Mouse (Mus musculus) cerebellum, adult (tissue): Measurements from ENCODE around the gene Lxn.

Experiments
- ATAC-seq: cut with Nextera tagmentation; 2 replicates; pipeline ENCODE4 v1.9.2; 2017; ENCODE audit warnings: mild to moderate bottlenecking, moderate library complexity, mixed read lengths; ENCODE audit not compliant: insufficient number of reproducible peaks, low FRiP score, low TSS enrichment

Lxn gene

DNA sequence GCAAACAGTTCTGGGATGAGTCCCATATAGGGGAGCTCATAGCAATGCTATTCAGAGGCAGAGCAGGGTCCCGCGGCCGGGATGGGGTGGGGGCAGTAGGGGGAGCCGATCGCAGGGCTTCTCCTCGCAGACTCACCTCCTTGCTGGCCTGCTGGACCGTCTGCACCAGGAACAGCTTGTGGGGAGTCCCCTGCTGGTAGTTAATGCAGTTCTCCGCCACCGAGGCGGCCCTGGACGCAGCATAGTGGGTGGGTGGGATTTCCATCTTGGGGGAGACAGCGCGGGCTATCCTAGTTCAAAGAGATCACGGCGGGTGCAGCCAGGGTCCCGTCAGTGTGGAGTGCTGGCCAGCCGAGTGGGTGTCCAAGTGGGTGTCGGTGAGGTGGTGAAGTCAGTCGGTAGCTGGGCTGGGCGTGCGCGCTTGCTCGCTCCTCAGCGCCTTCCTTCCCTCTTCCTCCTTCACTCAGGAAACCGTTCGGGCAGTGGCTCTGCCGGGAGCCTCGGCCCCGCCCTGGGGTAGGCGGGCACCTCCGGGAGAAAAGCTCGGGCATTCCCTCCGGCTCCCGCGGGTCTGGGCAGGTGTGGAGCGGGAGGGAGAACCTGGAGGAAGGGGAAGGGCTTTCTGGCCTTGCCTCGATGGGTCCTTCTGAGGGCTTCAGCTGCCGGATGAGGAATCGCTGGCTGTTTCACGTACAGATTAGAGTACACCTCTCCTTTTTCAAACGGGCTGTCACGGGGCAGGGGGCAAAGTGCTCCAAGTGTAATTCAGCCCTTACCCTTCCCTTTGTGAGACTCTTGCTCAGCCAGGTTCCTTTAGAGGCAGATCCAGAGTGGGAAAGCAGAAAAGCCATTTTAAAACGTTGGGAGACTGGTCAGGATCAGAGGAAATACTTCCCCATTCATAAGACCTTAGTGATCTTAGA lies at the start of gene Lxn:
TSS of gene Lxn (minus strand) at position 477 of the 923 bp plus-strand sequence.
- ATAC-seq: peak; percentile 92

DNA sequence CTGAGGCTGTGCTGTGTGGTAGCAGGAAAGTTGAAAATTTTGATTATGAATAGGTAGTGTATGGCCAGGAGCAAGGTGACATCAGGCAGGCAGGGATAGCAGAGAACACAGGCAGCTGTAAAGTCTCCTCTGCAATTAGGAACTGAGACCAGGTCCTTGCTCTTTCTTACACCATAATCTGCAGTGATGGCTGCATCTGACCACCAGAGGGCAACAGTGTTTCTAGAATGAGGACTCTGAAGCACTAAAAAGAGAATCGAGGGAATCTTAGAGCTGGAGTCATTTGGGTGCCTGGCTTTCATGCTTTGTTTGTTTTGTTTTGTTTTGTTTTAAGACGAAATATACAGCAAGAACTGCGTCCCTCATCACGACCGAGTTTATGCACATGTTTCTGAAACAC lies 49.1 kb upstream of the Lxn start:
- ATAC-seq: peak; percentile 68

DNA sequence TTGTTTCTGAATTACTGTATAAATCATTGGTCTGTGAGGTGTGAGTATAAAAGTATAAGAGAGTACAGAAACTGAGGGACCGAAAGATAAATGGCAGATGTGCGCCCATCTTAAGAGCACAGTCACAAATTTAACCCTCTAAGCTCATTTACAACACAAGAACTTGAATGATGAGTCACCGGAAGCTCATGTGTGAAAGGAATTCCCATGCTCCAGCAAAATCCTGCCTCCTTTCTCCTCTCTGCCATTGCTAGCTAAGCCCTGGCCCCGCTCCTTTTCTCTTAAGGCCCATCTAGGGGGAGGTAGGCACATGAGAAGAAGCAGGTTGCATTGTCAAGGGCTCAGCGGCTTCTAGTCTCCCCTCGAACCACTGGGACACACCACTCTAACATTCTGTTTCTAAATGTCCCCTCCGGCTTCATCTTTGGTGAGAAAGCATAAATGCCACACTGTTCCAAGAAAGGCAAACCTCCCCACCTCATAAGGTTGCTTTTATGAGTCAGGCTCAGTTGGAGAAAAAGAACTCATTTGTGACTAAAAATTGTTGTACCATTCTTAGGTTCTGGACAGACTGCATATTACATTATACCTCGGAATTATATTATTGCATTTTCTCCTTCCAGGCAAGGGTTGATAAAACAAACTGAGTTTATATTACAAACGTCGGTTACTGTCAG lies 44.6 kb upstream of the Lxn start:
- no peak for ATAC-seq

DNA sequence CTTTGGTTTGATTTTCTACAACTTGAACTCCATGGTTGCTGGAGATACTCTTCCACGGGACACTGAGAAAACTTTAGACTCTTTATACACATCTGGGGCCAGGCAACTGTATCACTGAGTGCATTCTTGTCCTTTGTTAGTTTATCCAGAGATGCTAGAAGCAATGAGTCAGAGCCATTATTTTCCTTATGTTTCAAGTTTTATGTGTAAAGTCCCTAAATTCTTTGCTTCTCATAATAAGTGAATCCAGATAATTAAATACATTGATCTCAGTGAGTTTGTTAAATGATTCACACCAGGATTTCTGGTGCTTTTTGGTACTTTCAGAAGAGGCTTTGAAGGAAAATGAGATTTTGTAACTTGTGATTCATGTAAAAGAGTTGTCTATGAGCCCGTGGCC lies 41.6 kb upstream of the Lxn start:
- no peak for ATAC-seq

DNA sequence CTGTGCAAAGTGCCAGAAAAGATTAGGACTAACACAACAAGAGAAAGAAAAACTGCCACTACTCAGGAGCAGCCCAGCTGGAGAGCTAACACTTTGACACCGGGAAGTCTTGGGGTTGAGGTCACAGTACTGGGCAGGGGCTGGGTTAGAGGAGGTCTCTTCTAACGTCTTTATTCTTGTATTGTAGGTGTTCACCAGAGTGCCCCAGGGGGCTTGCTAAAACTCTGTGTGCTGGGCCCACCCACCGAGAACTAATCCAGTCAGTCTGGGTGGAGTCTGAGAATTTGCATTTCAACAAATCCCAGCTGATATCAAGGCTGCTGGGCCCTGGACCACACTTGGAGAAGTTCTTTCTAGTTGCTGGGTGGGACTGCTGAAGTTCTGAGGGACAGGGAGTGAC lies 40.2 kb upstream of the Lxn start:
- ATAC-seq: no peak

DNA sequence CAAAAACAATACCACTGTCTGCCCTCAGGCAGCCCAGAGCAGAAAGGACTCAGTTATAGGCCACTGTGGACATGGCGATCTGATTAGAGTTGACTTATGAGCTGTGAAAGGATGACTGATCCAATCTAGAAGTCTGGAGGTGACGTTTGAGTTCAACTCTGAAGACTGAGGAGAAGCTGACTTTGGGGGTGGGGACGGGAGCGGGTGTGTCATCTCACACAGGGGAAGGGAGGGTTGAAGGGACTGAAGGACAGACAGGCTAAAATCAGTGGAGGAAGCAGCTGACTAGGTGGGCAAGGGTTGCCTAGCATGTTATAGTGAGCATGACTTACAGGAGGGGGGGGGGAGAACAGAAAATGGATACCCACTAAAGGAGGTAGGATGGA lies 35.7 kb upstream of the Lxn start:
- ATAC-seq: no peak

DNA sequence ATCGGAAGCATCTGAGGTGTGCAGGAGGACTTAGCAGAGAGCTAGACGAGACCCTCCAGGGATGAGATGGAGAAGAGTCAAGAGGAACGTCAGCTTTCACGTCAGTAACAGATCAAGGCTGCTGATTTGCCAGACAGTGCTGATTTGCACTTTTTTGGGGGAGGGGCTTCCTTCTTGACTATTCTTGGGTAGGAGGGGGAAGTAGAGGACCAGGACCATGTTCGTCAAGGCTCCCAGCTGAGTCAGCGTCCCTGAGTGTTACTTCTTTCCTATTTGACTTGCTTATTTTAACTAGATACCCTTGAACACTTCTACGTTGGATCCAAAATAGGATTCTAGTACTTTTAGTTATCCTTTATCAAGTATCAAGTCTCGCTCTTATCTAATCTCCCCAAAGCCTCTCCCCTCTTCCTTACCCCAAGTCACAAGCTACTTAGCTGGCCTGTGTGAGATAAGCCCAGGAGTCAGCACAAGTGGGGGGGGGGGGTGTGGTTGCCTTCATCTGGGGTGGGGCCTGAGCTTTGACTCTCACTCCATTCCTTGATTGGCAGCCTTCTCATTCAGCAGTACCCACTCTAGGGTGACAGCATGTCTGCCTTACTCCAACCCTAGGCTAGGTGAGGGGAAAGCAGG lies 35.2 kb upstream of the Lxn start:
- no peak for ATAC-seq

DNA sequence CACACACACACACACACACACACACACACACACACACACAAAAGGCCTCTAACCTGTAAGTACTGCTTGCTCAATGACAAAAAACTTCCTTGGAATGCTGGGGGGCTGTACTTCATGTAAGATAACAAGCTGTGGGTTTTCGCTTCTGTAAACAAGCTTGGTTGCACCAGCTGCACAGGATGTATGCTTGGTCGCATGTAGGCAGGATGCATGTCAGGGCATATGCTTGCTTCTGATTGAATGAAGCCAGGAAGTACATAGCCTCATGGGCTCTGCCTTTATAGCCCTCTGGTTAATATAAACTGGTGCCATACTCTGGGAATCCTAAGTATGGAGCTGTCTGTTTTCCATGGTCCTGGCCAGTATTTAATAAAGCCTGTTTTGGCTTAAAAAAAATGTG lies 34.3 kb upstream of the Lxn start:
- no peak for ATAC-seq

DNA sequence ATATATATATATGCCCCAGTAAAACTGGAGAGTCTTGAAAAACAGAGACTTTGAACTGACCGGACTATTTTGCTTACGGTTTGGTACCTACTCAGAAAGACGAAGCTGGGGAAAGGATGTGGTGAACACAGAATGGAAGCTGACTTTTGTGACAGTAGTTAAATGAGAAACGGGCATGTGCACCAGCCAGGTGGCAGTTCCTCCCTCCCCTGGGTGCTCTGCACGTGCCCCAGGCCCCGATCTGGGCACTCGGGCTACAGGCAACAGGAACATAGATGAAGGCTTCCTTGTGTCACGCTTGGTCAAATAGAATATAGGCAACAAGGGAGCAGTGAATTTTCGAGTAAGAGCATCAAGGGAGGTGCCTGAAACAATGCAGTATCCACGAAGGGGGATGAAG lies 32.6 kb upstream of the Lxn start:
- no peak for ATAC-seq

DNA sequence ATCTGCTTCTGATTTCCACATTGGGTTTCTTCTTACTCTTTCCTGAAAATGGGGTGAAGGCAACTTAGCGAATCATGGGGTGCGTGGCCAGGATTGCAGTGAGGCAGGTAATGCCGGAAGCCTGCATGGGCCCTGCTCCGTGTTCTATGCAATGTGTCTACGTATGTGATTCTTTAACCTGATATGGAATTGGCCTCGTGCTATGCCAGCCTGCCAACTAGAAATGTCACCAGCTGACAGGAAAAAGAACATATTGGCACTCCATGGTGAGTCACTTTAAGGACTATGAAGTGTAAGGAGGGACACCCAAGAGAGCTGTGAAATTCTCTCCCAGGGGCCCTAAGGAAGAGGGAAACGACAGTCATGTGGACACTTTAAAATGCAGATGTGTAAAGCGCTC lies 29.4 kb upstream of the Lxn start:
- ATAC-seq: no peak

DNA sequence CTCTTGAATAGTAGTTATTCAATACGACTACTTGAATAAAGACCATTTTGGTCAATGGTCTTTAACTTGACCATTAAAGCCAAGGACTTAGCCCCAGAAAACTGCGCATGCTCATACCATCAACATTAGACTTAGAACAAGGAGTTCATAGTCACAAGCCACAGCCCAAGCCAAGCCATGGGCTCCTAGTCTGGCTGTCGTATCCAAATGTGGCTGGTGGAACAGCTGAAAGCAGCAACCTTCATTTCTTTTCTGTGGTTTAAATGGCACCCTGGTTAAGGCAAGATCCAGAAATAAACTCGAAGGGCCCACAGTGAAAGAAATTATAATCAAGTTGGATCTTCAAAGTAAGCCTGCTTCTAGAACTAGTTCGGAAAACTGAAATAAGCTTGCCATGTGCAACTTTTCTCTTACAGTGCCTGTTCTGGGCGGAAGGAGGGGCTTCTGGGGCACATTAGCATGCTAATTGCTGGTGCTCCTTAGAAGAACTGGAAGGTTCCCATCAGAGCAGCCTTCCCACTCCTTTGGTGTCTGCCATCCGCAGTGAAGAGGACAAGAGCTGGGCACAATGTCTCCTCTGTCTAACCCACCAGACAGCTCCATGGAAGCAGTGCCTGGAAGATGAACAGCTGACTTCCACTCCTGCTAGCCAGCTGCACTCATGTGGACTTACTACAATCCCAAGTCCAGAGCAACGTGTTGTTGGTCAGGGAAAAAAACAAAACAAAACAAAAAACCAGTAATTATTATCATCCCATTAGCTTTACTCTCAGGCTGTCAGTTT lies 28.6 kb upstream of the Lxn start:
- 0 out of 2 replicates have a peak, but pooled peaks have one; percentile 57 for ATAC-seq

DNA sequence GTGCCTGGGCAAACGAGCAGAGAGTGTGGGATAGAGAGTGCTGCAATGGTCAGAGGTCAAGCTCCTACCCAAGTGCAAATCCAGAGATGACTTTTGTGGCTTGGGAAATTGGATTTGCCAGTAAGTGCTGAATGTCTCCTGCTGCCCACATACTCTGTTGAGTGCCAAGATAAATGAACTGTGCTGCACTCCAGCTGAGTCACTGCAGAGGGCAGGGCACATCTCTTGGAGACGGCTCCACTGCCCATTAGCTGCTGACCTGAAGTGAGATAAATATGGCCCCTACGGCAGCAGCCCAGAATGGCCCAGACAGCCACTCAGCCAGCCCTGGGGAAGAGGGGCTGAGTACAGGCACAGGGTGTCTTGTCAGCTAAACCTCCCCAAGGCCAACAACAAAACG lies 26.4 kb upstream of the Lxn start:
- ATAC-seq: no peak

DNA sequence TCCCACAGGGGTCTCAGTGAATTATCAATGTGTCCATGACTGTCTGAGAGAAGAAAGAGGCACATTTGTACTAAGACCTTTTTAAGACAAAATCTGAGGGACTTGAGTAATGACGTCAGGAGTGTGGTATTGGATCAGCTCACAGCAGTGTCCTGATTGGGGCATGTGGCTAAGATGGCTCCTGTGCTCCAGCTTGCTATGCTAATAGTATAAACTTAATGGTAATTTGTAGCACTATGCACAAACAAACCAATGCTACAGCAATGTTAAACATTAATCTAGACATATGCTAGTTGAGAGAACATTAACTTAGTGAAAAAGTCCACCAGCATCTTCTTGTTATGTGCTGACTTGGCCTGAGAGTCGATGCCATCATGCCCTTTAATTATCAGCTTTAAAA lies 21.5 kb upstream of the Lxn start:
- ATAC-seq: no peak

DNA sequence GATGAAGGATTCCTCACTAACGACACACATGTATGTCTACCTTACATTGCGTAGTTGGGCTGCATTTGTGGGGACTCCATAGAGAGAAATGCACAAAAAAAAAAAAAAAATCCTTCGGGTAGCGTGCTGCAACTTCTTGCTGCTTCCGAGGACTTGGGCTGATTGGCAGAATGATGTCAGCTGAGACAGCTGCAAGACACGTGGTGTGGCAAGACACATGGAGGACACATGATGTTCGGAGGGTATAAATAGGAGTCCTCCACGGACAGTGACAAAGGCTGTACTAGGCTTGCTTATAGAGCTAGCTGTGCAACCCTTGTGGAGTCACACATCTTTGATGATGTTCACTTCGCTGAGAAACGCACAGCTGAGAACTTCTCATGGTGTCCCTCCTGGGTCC lies 18.7 kb upstream of the Lxn start:
- no peak for ATAC-seq

DNA sequence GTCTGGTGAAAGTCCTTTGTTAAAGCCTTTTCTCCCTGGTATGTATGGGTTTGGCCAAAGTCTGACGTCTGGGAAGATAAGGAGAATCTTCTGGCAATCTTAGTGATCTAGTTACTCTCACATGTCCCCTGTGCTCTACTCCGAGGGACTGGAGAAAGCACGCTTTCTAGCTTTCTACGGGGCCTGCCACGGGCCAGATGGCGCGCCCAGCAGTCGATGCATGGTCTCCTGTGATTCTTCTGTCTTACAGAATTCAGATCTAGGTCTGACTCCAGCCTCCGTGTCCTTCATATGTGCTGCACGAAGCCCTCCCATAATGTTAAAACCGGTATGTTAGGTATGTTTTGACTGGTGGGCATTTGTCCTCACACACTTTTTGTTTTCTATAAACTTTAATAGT lies 16.1 kb upstream of the Lxn start:
- ATAC-seq: no peak

DNA sequence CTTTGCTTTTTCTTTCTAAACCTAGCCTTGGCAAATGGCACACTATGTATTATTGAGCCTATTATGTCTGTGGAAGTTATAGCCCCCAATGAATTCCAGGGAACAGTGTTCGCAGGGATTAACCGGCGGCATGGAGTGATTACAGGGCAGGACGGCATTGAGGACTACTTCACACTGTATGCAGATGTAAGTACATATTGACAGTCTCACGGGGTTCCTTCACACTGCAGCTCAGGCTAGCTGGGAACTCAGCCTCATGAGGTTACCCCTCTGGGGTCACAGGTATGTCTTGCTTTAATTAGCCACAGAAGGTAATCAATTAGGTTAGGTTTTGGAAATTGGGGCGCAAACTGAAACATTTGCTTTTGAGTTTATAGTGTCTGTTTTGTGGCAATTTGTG lies 9.7 kb upstream of the Lxn start:
- no peak for ATAC-seq

DNA sequence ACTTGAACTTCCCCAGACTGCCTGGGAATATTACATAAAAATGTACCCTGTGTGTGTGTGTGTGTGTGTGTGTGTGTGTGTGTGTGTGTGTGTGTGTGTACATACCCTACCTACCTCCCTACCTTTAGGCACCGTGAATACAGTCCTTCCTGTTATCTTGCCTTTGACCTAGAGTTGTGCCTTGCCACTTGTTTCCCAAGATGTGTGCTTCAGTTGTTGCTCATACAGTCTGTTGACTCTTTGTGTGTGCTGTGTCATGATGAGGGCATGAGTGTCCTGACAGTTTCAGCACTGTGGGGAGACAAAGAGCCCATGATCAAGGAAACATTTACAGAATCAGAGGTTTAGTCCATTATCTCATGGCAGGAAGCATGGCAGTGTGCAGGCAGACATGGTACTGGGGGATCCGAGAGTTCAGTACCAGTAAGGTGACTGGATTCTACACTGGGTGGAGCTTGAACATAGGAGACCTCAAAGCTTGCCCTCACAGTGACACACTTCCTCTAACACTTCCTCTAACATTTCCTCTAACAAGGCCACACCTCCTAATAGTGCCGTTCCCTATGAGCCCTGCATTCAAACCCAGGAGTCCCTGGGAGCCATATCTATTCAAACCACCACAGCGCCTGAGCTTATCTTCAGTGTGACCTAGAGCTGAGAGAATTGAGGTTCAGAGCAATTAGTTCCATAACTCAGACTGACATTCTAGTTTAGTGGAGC lies 7.8 kb upstream of the Lxn start:
- ATAC-seq: no peak

DNA sequence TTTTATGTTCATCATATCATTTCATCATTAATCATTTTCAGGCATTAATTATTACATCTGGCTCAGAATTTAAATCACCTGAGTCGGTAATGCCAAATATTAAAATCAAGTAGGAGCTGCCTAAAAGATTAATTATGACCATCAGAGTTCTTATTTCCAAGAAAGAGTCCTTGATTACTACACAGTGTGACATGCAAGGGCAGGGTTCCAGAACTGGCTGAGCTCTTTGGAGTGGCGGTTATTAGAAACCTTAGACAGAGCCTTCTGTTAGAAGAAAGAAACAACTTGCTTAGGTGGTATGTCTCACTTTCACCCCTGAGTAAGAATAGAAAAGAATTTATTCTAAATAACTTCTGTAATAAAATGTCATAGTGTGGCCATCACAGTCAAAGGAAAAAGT lies 3.6 kb upstream of the Lxn start:
- ATAC-seq: no peak

DNA sequence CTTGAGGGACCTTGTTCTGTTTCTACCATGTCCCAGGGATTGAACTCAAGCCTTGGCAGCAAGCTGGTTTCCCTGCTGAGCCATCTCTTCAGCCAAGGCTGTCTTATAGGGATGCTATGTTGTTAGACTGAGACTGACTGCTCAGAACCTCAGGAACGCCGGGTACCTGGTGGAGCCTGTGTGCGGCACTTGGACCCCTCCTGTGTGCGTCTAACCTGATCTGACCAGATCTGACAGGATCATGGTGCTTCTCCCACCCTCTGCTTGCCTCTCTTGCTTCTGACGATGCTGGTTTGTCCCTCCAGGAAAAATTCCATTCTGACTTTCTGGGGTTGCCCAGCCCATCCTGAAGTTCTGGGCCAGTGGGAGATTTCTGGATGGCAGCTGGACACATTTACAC lies 2.9 kb upstream of the Lxn start:
- ATAC-seq: no peak

DNA sequence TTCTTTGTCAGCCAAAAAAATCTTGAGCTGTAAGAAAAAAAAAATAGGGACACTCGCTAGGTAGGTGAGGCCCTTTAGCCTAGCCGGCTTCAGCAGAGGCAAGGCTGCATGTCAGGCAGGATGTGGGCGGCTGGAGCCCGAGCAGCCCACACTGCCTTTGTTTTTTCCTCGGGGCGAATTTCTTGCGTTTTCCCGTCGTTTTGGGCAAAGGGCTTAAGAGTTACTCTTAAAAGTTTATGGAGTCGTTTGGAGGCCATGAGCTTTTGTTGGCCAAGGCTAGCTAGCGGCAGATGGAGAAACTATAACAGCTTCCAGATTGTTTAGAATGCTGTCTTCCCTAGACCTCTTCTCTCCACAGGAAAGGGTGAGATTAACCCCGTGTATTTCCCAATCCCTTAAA lies 725 bp downstream of the Lxn start:
- ATAC-seq: no peak; the same call in 1 of the 2 replicates
